Mouse (Mus musculus) liver, adult 2 months (tissue): ENCODE measurements at regions not wholly inside any gene's neighbourhood (a gene's known extent, or its start where the extent isn't known, plus 50 kb on each side); places are given as distances from the start of the nearest gene placed in this dataset.

Source experiments
- CTCF ChIP-seq: fragments of 200-500 bp; IDR thresholded peaks from 2 replicates; pipeline ENCODE4 v1.5.1; 2011; ENCODE audit warnings: low read depth, low read length, control low read depth
- POLR2A ChIP-seq: fragments of 200-500 bp; IDR thresholded peaks from 2 replicates; pipeline ENCODE4 v1.6.1; 2011; ENCODE audit warnings: low read length, control low read depth; ENCODE audit not compliant: insufficient read depth; ENCODE audit errors: extremely low read depth

- no peak for TF ChIP-seq CTCF
- TF ChIP-seq POLR2A, result no peak
Measured at GRCm38 (mm10) chr1:67643627-67644026, 520.8 kb downstream of the Cps1 start.
